Mouse (Mus musculus): ENCODE results near the gene Tmem198. TPM values are rescaled to one million over a fixed set of nuclear protein-coding genes. Genes with fewer than 3 reads are reported as not detected.

Gene Tmem198
- polyA plus RNA-seq, 1 experiment, result 0.04 TPM

GRCm38 (mm10) chr1:75505956-75506831 lies 26.9 kb downstream of the Tmem198 start, which contains the start of gene Obsl1:
Gene Obsl1 (minus strand): TSS chr1:75506452.
- Histone ChIP-seq H3K27me3 (ENCODE audit: control insufficient read depth) (peaks cover 50% of the 10 kb centered on the region), H3K36me3 (ENCODE audit: control insufficient read depth) (peaks cover 7% of the 10 kb centered on the region; the same call in 1 of the 2 replicates), H3K9me3 (ENCODE audit: control insufficient read depth, low read length) (no peaks in the 10 kb centered on the region; the same call in 1 of the 2 replicates), H3K4me1 (ENCODE audit: control insufficient read depth) (peaks cover 2% of the 10 kb centered on the region; the same call in 1 of the 2 replicates), H3K4me3 (replicated peaks) (peak within 1 kb of the TSS; percentile 58)
- TF ChIP-seq TAL1 (IDR thresholded peaks at IDR 0.05; ENCODE audit: low read length) (no peak), GATA1 (IDR thresholded peaks at IDR 0.05; ENCODE audit: low read length) (no peak)

GRCm38 (mm10) chr1:75507006-75507405 lies 27.7 kb downstream of the Tmem198 start, which contains the start of gene Inha:
Gene Inha (plus strand): TSS chr1:75507077.
- Histone ChIP-seq H3K4me3 (replicated peaks) (peak within 1 kb of the TSS; percentile 58), H3K27me3 (ENCODE audit: control insufficient read depth) (peaks cover 50% of the 10 kb centered on the region)

GRCm38 (mm10) chr1:75509586-75509985 lies 30.3 kb downstream of the Tmem198 start:
- Histone ChIP-seq H3K4me1 (ENCODE audit: control insufficient read depth) (peaks cover 2% of the 10 kb centered on the region; the same call in 1 of the 2 replicates), H3K4me3 (replicated peaks) (no peak overlapping the region), H3K9me3 (ENCODE audit: control insufficient read depth, low read length) (no peaks in the 10 kb centered on the region; the same call in 1 of the 2 replicates), H3K36me3 (ENCODE audit: control insufficient read depth) (no peaks in the 10 kb centered on the region), H3K27me3 (ENCODE audit: control insufficient read depth) (peaks cover 36% of the 10 kb centered on the region)
- TF ChIP-seq GATA1 (IDR thresholded peaks at IDR 0.05; ENCODE audit: low read length) (no peak), TAL1 (IDR thresholded peaks at IDR 0.05; ENCODE audit: low read length) (no peak)

More at GRCm38 (mm10) chr1:75507006-75507405, 27.7 kb downstream of the Tmem198 start, which contains the start of gene Inha:
- H3K9me3 ChIP-seq (ENCODE audit: control insufficient read depth, low read length), result no peaks in the 10 kb centered on the region; the same call in 1 of the 2 replicates
- H3K4me1 ChIP-seq (ENCODE audit: control insufficient read depth), result peaks cover 2% of the 10 kb centered on the region; the same call in 1 of the 2 replicates
- no peak for TF ChIP-seq GATA1 (IDR thresholded peaks at IDR 0.05; ENCODE audit: low read length)
- TF ChIP-seq TAL1 (IDR thresholded peaks at IDR 0.05; ENCODE audit: low read length), result no peak
- peaks cover 4% of the 10 kb centered on the region; the same call in 1 of the 2 replicates for H3K36me3 ChIP-seq (ENCODE audit: control insufficient read depth)

DNA sequence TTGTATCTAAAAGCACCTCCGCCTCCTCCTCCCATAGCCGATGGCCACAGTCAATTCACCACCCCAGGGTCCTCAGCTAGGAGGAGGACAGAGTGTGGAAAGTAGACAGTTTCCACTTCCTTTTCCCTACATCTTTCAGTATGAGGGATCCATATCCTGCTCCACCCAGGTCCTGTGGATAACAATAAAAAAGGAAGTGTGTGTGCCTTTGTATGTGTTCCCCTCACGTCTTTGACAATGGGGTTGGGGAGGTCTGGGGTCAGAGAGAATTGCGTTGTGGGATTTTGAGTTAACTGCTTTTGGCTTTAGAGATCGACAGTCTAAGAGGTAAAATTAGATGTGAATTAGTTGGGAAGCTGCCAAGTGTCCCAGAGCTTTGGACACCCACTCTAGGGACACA lies 30.8 kb downstream of the Tmem198 start:
- H3K9me3 ChIP-seq (ENCODE audit: control insufficient read depth, low read length), result no peaks in the 10 kb centered on the region; the same call in 1 of the 2 replicates
- no peak overlapping the region for H3K4me3 ChIP-seq (replicated peaks)
- no peak for TF ChIP-seq GATA1 (IDR thresholded peaks at IDR 0.05; ENCODE audit: low read length)
- TF ChIP-seq TAL1 (IDR thresholded peaks at IDR 0.05; ENCODE audit: low read length), result no peak
- H3K4me1 ChIP-seq (ENCODE audit: control insufficient read depth), result peaks cover 2% of the 10 kb centered on the region; the same call in 1 of the 2 replicates
- H3K36me3 ChIP-seq (ENCODE audit: control insufficient read depth), result no peaks in the 10 kb centered on the region
- peaks cover 30% of the 10 kb centered on the region for H3K27me3 ChIP-seq (ENCODE audit: control insufficient read depth)

DNA sequence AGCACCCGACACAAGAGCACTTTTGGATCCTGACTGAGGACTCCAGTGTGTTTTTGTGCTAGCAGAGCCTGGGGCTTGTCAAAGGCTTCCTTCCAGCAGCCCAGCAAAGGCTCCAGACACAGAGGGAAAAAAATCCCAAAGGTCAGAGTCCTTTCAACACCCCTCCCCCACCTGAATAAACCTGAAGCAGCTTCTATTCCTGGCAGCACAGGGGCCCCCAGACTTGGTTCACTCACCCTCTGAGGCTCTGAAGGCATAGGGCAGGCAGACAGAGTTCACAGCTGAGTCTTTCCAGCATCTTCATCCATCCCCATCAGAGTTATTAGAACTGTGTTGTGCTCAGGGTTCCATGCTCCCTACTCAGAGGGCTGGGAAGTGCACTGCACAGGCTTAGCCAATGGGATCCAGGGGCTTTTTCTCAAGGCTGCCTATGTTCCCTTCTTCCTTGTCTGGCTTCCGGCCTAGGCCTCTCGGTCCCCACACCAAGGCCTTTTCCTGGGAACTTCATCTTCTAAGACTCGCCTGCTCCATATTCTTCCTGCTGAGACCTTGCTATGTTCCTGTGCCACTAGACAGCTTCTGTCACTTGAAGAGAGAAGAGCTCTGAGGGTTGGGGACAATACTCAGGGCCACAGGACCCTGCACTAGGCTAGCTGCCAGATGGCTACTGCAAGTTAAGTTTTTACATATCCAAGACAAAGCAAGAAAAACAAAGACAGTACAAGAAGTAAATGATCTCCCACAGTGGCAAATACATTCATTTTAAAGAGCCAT lies 32.3 kb downstream of the Tmem198 start:
- H3K9me3 ChIP-seq (ENCODE audit: control insufficient read depth, low read length), result no peaks in the 10 kb centered on the region
- H3K36me3 ChIP-seq (ENCODE audit: control insufficient read depth), result no peaks in the 10 kb centered on the region
- H3K4me3 ChIP-seq (replicated peaks), result no peak overlapping the region
- TF ChIP-seq TAL1 (IDR thresholded peaks at IDR 0.05; ENCODE audit: low read length) (no peak), GATA1 (IDR thresholded peaks at IDR 0.05; ENCODE audit: low read length) (no peak)
- peaks cover 16% of the 10 kb centered on the region for H3K27me3 ChIP-seq (ENCODE audit: control insufficient read depth)
- no peaks in the 10 kb centered on the region for H3K4me1 ChIP-seq (ENCODE audit: control insufficient read depth)

- TF ChIP-seq GATA1 (IDR thresholded peaks at IDR 0.05; ENCODE audit: low read length) (no peak), TAL1 (IDR thresholded peaks at IDR 0.05; ENCODE audit: low read length) (no peak)
- H3K4me1 ChIP-seq (ENCODE audit: control insufficient read depth), result no peaks in the 10 kb centered on the region
- H3K9me3 ChIP-seq (ENCODE audit: control insufficient read depth, low read length), result no peaks in the 10 kb centered on the region
- peaks cover 7% of the 10 kb centered on the region for H3K27me3 ChIP-seq (ENCODE audit: control insufficient read depth)
- no peaks in the 10 kb centered on the region for H3K36me3 ChIP-seq (ENCODE audit: control insufficient read depth)
- no peak overlapping the region for H3K4me3 ChIP-seq (replicated peaks)
These were observed 33.2 kb downstream of the Tmem198 start for GRCm38 (mm10) chr1:75512550-75512949.

DNA sequence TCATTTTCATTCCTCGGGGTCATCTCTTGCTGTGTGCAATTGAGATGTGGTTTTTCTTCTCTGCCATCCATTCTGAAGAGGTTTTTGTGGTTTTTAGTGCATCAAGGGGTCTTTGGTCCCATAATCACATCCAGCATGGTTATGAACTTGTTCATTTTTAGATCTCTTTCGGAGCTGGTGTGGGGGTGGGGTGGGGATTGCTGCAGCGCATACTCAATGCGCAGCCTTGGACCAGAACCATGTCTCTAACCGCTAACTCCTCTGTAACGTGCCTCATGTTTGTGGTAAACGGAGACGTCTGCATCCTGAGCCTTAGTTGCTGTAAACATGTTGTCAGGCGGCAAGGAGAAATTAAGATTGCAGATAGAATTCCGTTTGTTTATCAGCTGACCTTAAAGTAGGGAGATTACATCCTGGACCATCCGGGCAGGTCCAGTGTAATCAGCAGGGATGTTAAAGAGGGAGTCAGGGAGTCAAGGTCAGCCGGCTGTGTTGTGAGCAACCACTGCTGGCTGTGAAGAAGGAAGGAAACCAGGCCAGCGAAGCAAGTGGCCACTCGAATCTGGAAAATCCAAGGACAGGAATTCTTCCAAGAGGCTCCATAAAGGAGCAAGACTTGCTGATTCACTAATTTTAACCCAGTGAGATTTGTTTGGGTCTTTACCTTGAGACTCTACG lies 37.5 kb downstream of the Tmem198 start:
- TF ChIP-seq GATA1 (IDR thresholded peaks at IDR 0.05; ENCODE audit: low read length) (no peak), TAL1 (IDR thresholded peaks at IDR 0.05; ENCODE audit: low read length) (no peak)
- Histone ChIP-seq H3K4me1 (ENCODE audit: control insufficient read depth) (peaks cover 13% of the 10 kb centered on the region), H3K36me3 (ENCODE audit: control insufficient read depth) (no peaks in the 10 kb centered on the region), H3K27me3 (ENCODE audit: control insufficient read depth) (no peaks in the 10 kb centered on the region), H3K4me3 (replicated peaks) (no peak overlapping the region), H3K9me3 (ENCODE audit: control insufficient read depth, low read length) (no peaks in the 10 kb centered on the region)

DNA sequence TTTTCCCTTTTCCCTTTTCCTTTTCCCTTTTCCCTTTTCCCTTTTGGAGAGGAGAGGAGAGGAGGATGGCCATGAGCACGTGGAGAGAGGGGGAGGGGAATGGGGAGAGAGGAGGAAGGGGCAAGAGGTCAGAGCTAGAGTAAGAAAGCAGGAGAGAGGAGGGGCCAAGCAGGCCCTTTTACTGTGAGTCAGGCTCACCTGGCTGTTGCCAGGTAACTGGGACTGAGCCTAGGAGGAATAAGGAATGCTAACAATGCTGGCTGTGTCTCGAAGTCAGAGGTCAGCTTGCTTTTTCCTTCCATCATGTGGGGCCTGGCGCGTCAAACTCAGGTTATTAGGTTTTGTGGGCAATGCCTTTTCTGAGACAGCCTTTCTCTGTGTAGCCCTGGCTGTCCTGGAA lies 38.7 kb downstream of the Tmem198 start:
- no peaks in the 10 kb centered on the region for H3K36me3 ChIP-seq (ENCODE audit: control insufficient read depth)
- TF ChIP-seq TAL1 (IDR thresholded peaks at IDR 0.05; ENCODE audit: low read length), result no peak
- TF ChIP-seq GATA1 (IDR thresholded peaks at IDR 0.05; ENCODE audit: low read length), result no peak
- H3K4me1 ChIP-seq (ENCODE audit: control insufficient read depth), result peaks cover 22% of the 10 kb centered on the region
- H3K4me3 ChIP-seq (replicated peaks), result no peak overlapping the region
- H3K9me3 ChIP-seq (ENCODE audit: control insufficient read depth, low read length), result no peaks in the 10 kb centered on the region
- H3K27me3 ChIP-seq (ENCODE audit: control insufficient read depth), result no peaks in the 10 kb centered on the region
